ENCODE assay signal across 9 mouse cellular contexts in the genomic region with DNA sequence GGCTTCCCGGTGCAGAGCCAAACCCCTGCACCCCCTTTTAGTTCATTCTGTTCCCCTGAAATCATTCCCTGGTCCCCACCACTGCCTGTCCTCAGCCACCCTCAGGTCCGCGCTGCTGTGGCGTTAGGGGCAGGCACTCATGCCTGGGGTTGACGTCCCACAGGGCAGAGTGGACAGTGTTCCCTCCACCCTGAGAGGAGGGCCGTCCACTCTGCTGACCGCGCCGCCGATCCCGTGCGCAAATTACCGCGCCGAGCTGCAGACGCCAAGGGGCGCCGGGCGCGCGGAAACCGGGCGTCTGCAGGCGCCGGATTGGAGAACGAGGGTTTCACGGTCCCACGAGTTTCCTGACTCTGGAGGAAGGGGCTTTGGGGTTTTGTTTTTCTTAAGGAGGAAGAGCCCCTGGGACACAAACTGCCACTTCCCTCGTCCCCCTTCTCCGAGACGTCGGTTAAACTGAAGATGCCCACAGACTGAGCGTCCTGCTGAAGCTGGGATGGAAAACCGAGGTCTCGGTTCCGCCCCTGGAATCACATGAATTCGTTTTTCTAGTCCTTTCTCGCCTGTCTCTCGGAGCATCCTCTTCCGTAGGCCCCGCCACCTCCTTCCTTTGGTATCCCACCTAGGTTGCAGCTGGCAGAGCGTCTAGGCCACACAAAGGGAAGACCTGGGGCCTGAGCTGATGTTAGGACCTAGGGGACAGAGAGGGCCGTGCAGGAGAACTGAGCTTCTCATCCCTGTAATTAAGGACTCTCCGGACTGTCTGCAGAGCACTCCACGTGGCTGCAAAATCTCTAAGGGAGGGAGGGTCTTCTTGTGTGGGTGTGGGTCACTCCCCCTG. TPM values are rescaled to one million over a fixed set of nuclear protein-coding genes. Genes with fewer than 3 reads are reported as not detected.
DNase-seq lines count a peak whose midpoint lies in the region; ATAC-seq and TF ChIP-seq lines count a peak whose summit lies in the region.
"Had no signal": no experiment of that assay in that cellular context is flagged by ENCODE, and none has a peak within 500 bp of the region (broad histone marks: within the 10 kb centered on the region; RNA-seq: fewer than 3 reads in every experiment).

No protein-coding gene starts in this region.

- peak overlapping the region; percentile 93 for H3K4me2 ChIP-seq in embryonic facial prominence, embryonic 14.5 days (ENCODE audit: low read depth, low read length)
- peak overlapping the region; percentile 63 for H3K4me2 ChIP-seq in intestine, embryonic 14.5 days (ENCODE audit: low read length)
- peak overlapping the region; percentile 56 for H3K4me2 ChIP-seq in neural tube, embryonic 13.5 days

- H3K79me2 ChIP-seq in heart, adult 2 months (replicated peaks; ENCODE audit: control insufficient read depth, insufficient read depth, low read length), result no peaks in the 10 kb centered on the region

- no peak for TF ChIP-seq CTCF in heart, adult 2 months (IDR thresholded peaks at IDR 0.05)
- TF ChIP-seq CTCF in ES-Bruce4 (IDR thresholded peaks at IDR 0.05; ENCODE audit: low read depth, low read length), result no peak

- peaks cover 30% of the 10 kb centered on the region for H3K27me3 ChIP-seq in heart, adult 2 months (ENCODE audit: control insufficient read depth, insufficient read depth, low read length)
- peaks cover 40% of the 10 kb centered on the region for H3K27me3 ChIP-seq in ES-Bruce4 (ENCODE audit: control insufficient read depth, insufficient read depth, low read length, poor library complexity, severe bottlenecking)
- H3K27me3 ChIP-seq in embryonic facial prominence, embryonic 14.5 days (replicated peaks; ENCODE audit: control insufficient read depth, insufficient read depth, low read length), result peaks cover 54% of the 10 kb centered on the region
- H3K27me3 ChIP-seq in intestine, embryonic 14.5 days (replicated peaks; ENCODE audit: control insufficient read depth, insufficient read depth, low read length), result peaks cover 90% of the 10 kb centered on the region
- H3K27me3 ChIP-seq in neural tube, embryonic 13.5 days, result peaks cover 93% of the 10 kb centered on the region

- WGBS in heart, adult 2 months, result 4% methylated on average over 45 of the region's 45 CpGs
- under 1% methylated on average over 37 of the region's 45 CpGs for WGBS in embryonic facial prominence, embryonic 14.5 days
- under 1% methylated on average over 45 of the region's 45 CpGs for WGBS in intestine, embryonic 14.5 days
- under 1% methylated on average over 45 of the region's 45 CpGs for WGBS in neural tube, embryonic 13.5 days

- no peak for TF ChIP-seq POLR2A in heart, adult 2 months (IDR thresholded peaks at IDR 0.05; ENCODE audit: insufficient read depth, low read depth, low read length)
- no peak for TF ChIP-seq POLR2A in ES-Bruce4 (IDR thresholded peaks at IDR 0.05; ENCODE audit: insufficient read depth, low read length)

- no peaks in the 10 kb centered on the region for H3K36me3 ChIP-seq in heart, adult 2 months (ENCODE audit: control insufficient read depth, insufficient read depth, low read length)
- no peaks in the 10 kb centered on the region for H3K36me3 ChIP-seq in ES-Bruce4 (ENCODE audit: control insufficient read depth, insufficient read depth, low read length, poor library complexity, severe bottlenecking)
- no peaks in the 10 kb centered on the region for H3K36me3 ChIP-seq in embryonic facial prominence, embryonic 14.5 days (ENCODE audit: control insufficient read depth, insufficient read depth, low read length)
- H3K36me3 ChIP-seq in intestine, embryonic 14.5 days (ENCODE audit: control insufficient read depth, insufficient read depth, low read length), result no peaks in the 10 kb centered on the region
- no peaks in the 10 kb centered on the region for H3K36me3 ChIP-seq in neural tube, embryonic 13.5 days

- peaks cover 1% of the 10 kb centered on the region; the same call in 1 of the 2 replicates for H3K4me1 ChIP-seq in heart, adult 2 months (ENCODE audit: control insufficient read depth, insufficient read depth, low read length)
- peaks cover 2% of the 10 kb centered on the region for H3K4me1 ChIP-seq in ES-Bruce4 (ENCODE audit: control insufficient read depth, insufficient read depth, low read length)
- peaks cover 14% of the 10 kb centered on the region for H3K4me1 ChIP-seq in embryonic facial prominence, embryonic 14.5 days (ENCODE audit: control insufficient read depth, insufficient read depth, low read length)
- peaks cover 17% of the 10 kb centered on the region for H3K4me1 ChIP-seq in intestine, embryonic 14.5 days (replicated peaks; ENCODE audit: control insufficient read depth, insufficient read depth, low read length)
- H3K4me1 ChIP-seq in neural tube, embryonic 13.5 days (replicated peaks), result peaks cover 50% of the 10 kb centered on the region

- no peak overlapping the region for H3K4me3 ChIP-seq in heart, adult 2 months
- H3K4me3 ChIP-seq in ES-Bruce4 (ENCODE audit: low read depth, low read length), result peak overlapping the region; percentile 66
- H3K4me3 ChIP-seq in embryonic facial prominence, embryonic 14.5 days (ENCODE audit: low read depth, low read length), result peak overlapping the region; percentile 46
- peak overlapping the region; percentile 33 for H3K4me3 ChIP-seq in intestine, embryonic 14.5 days (ENCODE audit: low read depth, low read length)
- peak overlapping the region; percentile 35 for H3K4me3 ChIP-seq in neural tube, embryonic 13.5 days

- no peak overlapping the region for H3K9ac ChIP-seq in heart, adult 2 months (ENCODE audit: low read depth, low read length)
- H3K9ac ChIP-seq in ES-Bruce4 (ENCODE audit: low read depth, poor library complexity, severe bottlenecking), result peak overlapping the region; percentile 1; the same call in 1 of the 2 replicates
- H3K9ac ChIP-seq in embryonic facial prominence, embryonic 14.5 days (ENCODE audit: low read depth, low read length), result peak overlapping the region; percentile 58
- no peak overlapping the region for H3K9ac ChIP-seq in intestine, embryonic 14.5 days (ENCODE audit: low read length)
- H3K9ac ChIP-seq in neural tube, embryonic 13.5 days, result peak overlapping the region; percentile 28; the same call in 1 of the 2 replicates

- no peak overlapping the region for H3K27ac ChIP-seq in heart, adult 2 months
- no peak overlapping the region for H3K27ac ChIP-seq in ES-Bruce4 (ENCODE audit: insufficient read depth, low read length)
- H3K27ac ChIP-seq in embryonic facial prominence, embryonic 14.5 days (replicated peaks; ENCODE audit: low read depth, low read length), result peak overlapping the region; percentile 65
- H3K27ac ChIP-seq in intestine, embryonic 14.5 days (ENCODE audit: low read depth), result no peak overlapping the region
- H3K27ac ChIP-seq in neural tube, embryonic 13.5 days (replicated peaks), result peak overlapping the region; percentile 43; the same call in 1 of the 2 replicates

- TF ChIP-seq EP300 in heart, adult 2 months (IDR thresholded peaks at IDR 0.05; ENCODE audit: insufficient read depth, low read depth, low read length), result no peak
- TF ChIP-seq EP300 in ES-Bruce4 (IDR thresholded peaks at IDR 0.05; ENCODE audit: insufficient read depth, low read depth, low read length), result no peak

- peak; percentile 10 to 23 for DNase-seq in heart, adult 2 months
- DNase-seq in heart, postnatal 25 days (ENCODE audit: low spot score), result no peak
- DNase-seq in embryonic facial prominence, embryonic 14.5 days (ENCODE audit: low spot score), result no peak
- DNase-seq in intestine, embryonic 14.5 days (ENCODE audit: low spot score), result peak; percentile 80
- DNase-seq in layer of hippocampus, adult 9-11 months, result no peak
- DNase-seq in right cerebral cortex, postnatal 36 days (ENCODE audit: low spot score in 2 of 2), result no peak

- ATAC-seq in embryonic facial prominence, embryonic 14.5 days (ENCODE audit: low read depth), result no peak
- no peak for ATAC-seq in intestine, embryonic 14.5 days (replicated peaks; ENCODE audit: low FRiP score, low TSS enrichment, low read depth)
- ATAC-seq in neural tube, embryonic 13.5 days (ENCODE audit: low read depth), result peak; percentile 7; the same call in 1 of the 2 replicates
- ATAC-seq: Patski had no signal

- no peaks in the 10 kb centered on the region for H3K9me3 ChIP-seq in ES-Bruce4 (replicated peaks; ENCODE audit: control insufficient read depth, insufficient read depth, low read length, poor library complexity, severe bottlenecking)
- H3K9me3 ChIP-seq in embryonic facial prominence, embryonic 14.5 days (ENCODE audit: control insufficient read depth, low read length), result no peaks in the 10 kb centered on the region
- no peaks in the 10 kb centered on the region for H3K9me3 ChIP-seq in intestine, embryonic 14.5 days (ENCODE audit: control insufficient read depth, low read length)
- H3K9me3 ChIP-seq in neural tube, embryonic 13.5 days, result no peaks in the 10 kb centered on the region

- intact Hi-C loops in heart, adult 2 months (cut with DNase I), result no loop called here
- intact Hi-C loops in heart, postnatal 25 days (cut with DNase I), result no loop called here

RNA-seq across cellular contexts. Expression of gene Lef1, which starts 3.6 kb away (rescaled TPM):
- total RNA-seq in heart, adult 2 months (2021), result under 1 TPM; 0.23 to 0.34 TPM
- polyA plus RNA-seq in heart, adult 2 months (2012; rRNA removed), result 0.88 and 1.5 TPM in 2 replicates
- under 1 TPM; 0.29 to 0.45 TPM for total RNA-seq in heart, postnatal 25 days (2021)
- polyA plus RNA-seq in ES-Bruce4 (2011; ENCODE audit: insufficient read depth, insufficient read length, low read depth, missing spikeins), result 3.4 and 5.4 TPM in 2 replicates
- 25.9 and 32.2 TPM in 2 replicates for polyA plus RNA-seq in embryonic facial prominence, embryonic 14.5 days (2014; fragmentation: Nextera tagmentation; extraction: Ambion mirVana)
- 0.69 and 0.71 TPM in 2 replicates for polyA plus RNA-seq in intestine, embryonic 14.5 days (2014; fragmentation: Nextera tagmentation; extraction: Ambion mirVana)
- polyA plus RNA-seq in neural tube, embryonic 13.5 days (2015; fragmentation: Nextera tagmentation; extraction: Ambion mirVana), result 7.7 and 12.3 TPM in 2 replicates

Comparison
In these comparisons a context has a peak if more than half of its experiments do, and no peak if none do; other contexts are left out.
1. DNase-seq: peak in heart, adult 2 months (2 of 2) and intestine, embryonic 14.5 days (single experiment); none in heart, postnatal 25 days (single experiment), embryonic facial prominence, embryonic 14.5 days (single experiment), layer of hippocampus, adult 9-11 months (single experiment) and right cerebral cortex, postnatal 36 days (0 of 2).
2. H3K27ac ChIP-seq: peak in embryonic facial prominence, embryonic 14.5 days (single experiment) and neural tube, embryonic 13.5 days (single experiment); none in heart, adult 2 months (single experiment), ES-Bruce4 (single experiment) and intestine, embryonic 14.5 days (single experiment).
3. H3K9ac ChIP-seq: peak in ES-Bruce4 (single experiment), embryonic facial prominence, embryonic 14.5 days (single experiment) and neural tube, embryonic 13.5 days (single experiment); none in heart, adult 2 months (single experiment) and intestine, embryonic 14.5 days (single experiment).
4. Peak in every context shown above with its lines, with median percentiles within 50 percentile points of each other: H3K4me2 ChIP-seq.